Mouse (Mus musculus): ENCODE results near the gene Fam171a2.

Fam171a2 gene

GRCm38 (mm10) chr11:102464901-102465300 lies 17.4 kb upstream of the Fam171a2 start:
- in situ Hi-C loops (cut with MboI; ENCODE audit: low pct_unique_long_range_greater_than_20kb in 1 of 2, low sequenced_read_pairs in 2 of 2, unreplicated experiment in 1 of 2) = loop anchor here in 1 of 2 experiments (10.0 kb wide), 1 partner anchor 180 kb away; no protein-coding TSS in a partner anchor

GRCm38 (mm10) chr11:102461764-102462163 lies 14.3 kb upstream of the Fam171a2 start:
- in situ Hi-C loops (cut with MboI; ENCODE audit: low pct_unique_long_range_greater_than_20kb in 1 of 2, low sequenced_read_pairs in 2 of 2, unreplicated experiment in 1 of 2) = loop anchor here in 1 of 2 experiments (10.0 kb wide), 1 partner anchor 183 kb away; no protein-coding TSS in a partner anchor

- in situ Hi-C loops (cut with MboI; ENCODE audit: low pct_unique_long_range_greater_than_20kb in 1 of 2, low sequenced_read_pairs in 2 of 2, unreplicated experiment in 1 of 2) = loop anchor here in 1 of 2 experiments (10.0 kb wide), 1 partner anchor 184 kb away; no protein-coding TSS in a partner anchor
These were observed 13.1 kb upstream of the Fam171a2 start for GRCm38 (mm10) chr11:102460541-102460940.

- in situ Hi-C loops (cut with MboI; ENCODE audit: low pct_unique_long_range_greater_than_20kb in 1 of 2, low sequenced_read_pairs in 2 of 2, unreplicated experiment in 1 of 2) = no loop called here
These were observed 8.4 kb upstream of the Fam171a2 start for GRCm38 (mm10) chr11:102455740-102456396.

- in situ Hi-C loops (cut with MboI; ENCODE audit: low pct_unique_long_range_greater_than_20kb in 1 of 2, low sequenced_read_pairs in 2 of 2, unreplicated experiment in 1 of 2) = no loop called here
These were observed 5.6 kb upstream of the Fam171a2 start for GRCm38 (mm10) chr11:102453131-102453530.

- in situ Hi-C loops (cut with MboI; ENCODE audit: low pct_unique_long_range_greater_than_20kb in 1 of 2, low sequenced_read_pairs in 2 of 2, unreplicated experiment in 1 of 2) = no loop called here
These were observed 1.8 kb upstream of the Fam171a2 start for GRCm38 (mm10) chr11:102449043-102450008.

- in situ Hi-C loops (cut with MboI; ENCODE audit: low pct_unique_long_range_greater_than_20kb in 1 of 2, low sequenced_read_pairs in 2 of 2, unreplicated experiment in 1 of 2) = no loop called here
These were observed 845 bp upstream of the Fam171a2 start for GRCm38 (mm10) chr11:102448327-102448726.

- in situ Hi-C loops (cut with MboI; ENCODE audit: low pct_unique_long_range_greater_than_20kb in 1 of 2, low sequenced_read_pairs in 2 of 2, unreplicated experiment in 1 of 2) = no loop called here
These were observed 661 bp downstream of the Fam171a2 start for GRCm38 (mm10) chr11:102446581-102447461.

- in situ Hi-C loops (cut with MboI; ENCODE audit: low pct_unique_long_range_greater_than_20kb in 1 of 2, low sequenced_read_pairs in 2 of 2, unreplicated experiment in 1 of 2) = no loop called here
These were observed 1.6 kb downstream of the Fam171a2 start for GRCm38 (mm10) chr11:102445891-102446361.

GRCm38 (mm10) chr11:102445264-102445890 lies 2.1 kb downstream of the Fam171a2 start:
- in situ Hi-C loops (cut with MboI; ENCODE audit: low pct_unique_long_range_greater_than_20kb in 1 of 2, low sequenced_read_pairs in 2 of 2, unreplicated experiment in 1 of 2) = no loop called here

- in situ Hi-C loops (cut with MboI; ENCODE audit: low pct_unique_long_range_greater_than_20kb in 1 of 2, low sequenced_read_pairs in 2 of 2, unreplicated experiment in 1 of 2) = no loop called here
These were observed 2.7 kb downstream of the Fam171a2 start for GRCm38 (mm10) chr11:102444781-102445180.

GRCm38 (mm10) chr11:102444321-102444720 lies 3.2 kb downstream of the Fam171a2 start:
- in situ Hi-C loops (cut with MboI; ENCODE audit: low pct_unique_long_range_greater_than_20kb in 1 of 2, low sequenced_read_pairs in 2 of 2, unreplicated experiment in 1 of 2) = no loop called here

GRCm38 (mm10) chr11:102443740-102444139 lies 3.7 kb downstream of the Fam171a2 start:
- in situ Hi-C loops (cut with MboI; ENCODE audit: low pct_unique_long_range_greater_than_20kb in 1 of 2, low sequenced_read_pairs in 2 of 2, unreplicated experiment in 1 of 2) = no loop called here

GRCm38 (mm10) chr11:102442089-102442488 lies 5.4 kb downstream of the Fam171a2 start:
- in situ Hi-C loops (cut with MboI; ENCODE audit: low pct_unique_long_range_greater_than_20kb in 1 of 2, low sequenced_read_pairs in 2 of 2, unreplicated experiment in 1 of 2) = no loop called here

GRCm38 (mm10) chr11:102441434-102441833 lies 6.0 kb downstream of the Fam171a2 start:
- in situ Hi-C loops (cut with MboI; ENCODE audit: low pct_unique_long_range_greater_than_20kb in 1 of 2, low sequenced_read_pairs in 2 of 2, unreplicated experiment in 1 of 2) = no loop called here

- in situ Hi-C loops (cut with MboI; ENCODE audit: low pct_unique_long_range_greater_than_20kb in 1 of 2, low sequenced_read_pairs in 2 of 2, unreplicated experiment in 1 of 2) = no loop called here
These were observed 7.2 kb downstream of the Fam171a2 start for GRCm38 (mm10) chr11:102440255-102440654.

GRCm38 (mm10) chr11:102439093-102440082 lies 8.1 kb downstream of the Fam171a2 start:
- in situ Hi-C loops (cut with MboI; ENCODE audit: low pct_unique_long_range_greater_than_20kb in 1 of 2, low sequenced_read_pairs in 2 of 2, unreplicated experiment in 1 of 2) = loop anchor here in 1 of 2 experiments (10.0 kb wide), 1 partner anchor 145 kb away; the partner anchor contains the start of gene Atxn7l3

All from mouse embryonic stem cell (cell line).